Mouse (Mus musculus): ENCODE measurements at regions not wholly inside any gene's neighbourhood (a gene's known extent, or its start where the extent isn't known, plus 50 kb on each side); places are given as distances from the start of the nearest gene placed in this dataset.

- H3K4me3 ChIP-seq (ENCODE audit: low read depth, low read length): no peak overlapping the region
- 93% methylated on average over 5 of the region's 5 CpGs for WGBS
- no peak for DNase-seq (ENCODE audit: low spot score)
Observed at GRCm38 (mm10) chr15:64477131-64477530, 340.4 kb upstream of the Gm21798 start.

GRCm38 (mm10) chr15:64480625-64481024 is 336.9 kb upstream of the Gm21798 start:
- WGBS: 79% methylated on average over 6 of the region's 6 CpGs
- H3K36me3 ChIP-seq (ENCODE audit: control insufficient read depth, insufficient read depth, low read length): no peaks in the 10 kb centered on the region
- H3K27me3 ChIP-seq (ENCODE audit: control insufficient read depth, insufficient read depth, low read length): no peaks in the 10 kb centered on the region
- DNase-seq (ENCODE audit: low spot score) (no peak), ATAC-seq (ENCODE audit: insufficient read depth, low FRiP score, low TSS enrichment) (no peak)
- no peak overlapping the region for H3K4me3 ChIP-seq (ENCODE audit: low read depth, low read length)
- H3K9me3 ChIP-seq (ENCODE audit: control insufficient read depth, low read length): no peaks in the 10 kb centered on the region
- H3K27ac ChIP-seq (ENCODE audit: low read depth, low read length): no peak overlapping the region
- H3K4me2 ChIP-seq (ENCODE audit: low read depth): no peak overlapping the region
- H3K9ac ChIP-seq (ENCODE audit: low read length): no peak overlapping the region
- no peaks in the 10 kb centered on the region for H3K4me1 ChIP-seq (ENCODE audit: control insufficient read depth, insufficient read depth, low read length)

More at GRCm38 (mm10) chr15:64477131-64477530, 340.4 kb upstream of the Gm21798 start:
- H3K4me1 ChIP-seq (ENCODE audit: control insufficient read depth, insufficient read depth, low read length): no peaks in the 10 kb centered on the region
- H3K9me3 ChIP-seq (ENCODE audit: control insufficient read depth, low read length): no peaks in the 10 kb centered on the region
- H3K9ac ChIP-seq (ENCODE audit: low read length): no peak overlapping the region
- H3K27me3 ChIP-seq (ENCODE audit: control insufficient read depth, insufficient read depth, low read length): no peaks in the 10 kb centered on the region
- no peak overlapping the region for H3K4me2 ChIP-seq (ENCODE audit: low read depth)
- no peak for ATAC-seq (ENCODE audit: insufficient read depth, low FRiP score, low TSS enrichment)
- H3K36me3 ChIP-seq (ENCODE audit: control insufficient read depth, insufficient read depth, low read length): no peaks in the 10 kb centered on the region
- no peak overlapping the region for H3K27ac ChIP-seq (ENCODE audit: low read depth, low read length)

- Histone ChIP-seq H3K36me3 (ENCODE audit: control insufficient read depth, insufficient read depth, low read length) (no peaks in the 10 kb centered on the region), H3K27me3 (ENCODE audit: control insufficient read depth, insufficient read depth, low read length) (no peaks in the 10 kb centered on the region), H3K4me2 (ENCODE audit: low read depth) (no peak overlapping the region), H3K4me1 (ENCODE audit: control insufficient read depth, insufficient read depth, low read length) (no peaks in the 10 kb centered on the region), H3K4me3 (ENCODE audit: low read depth, low read length) (no peak overlapping the region), H3K9ac (ENCODE audit: low read length) (no peak overlapping the region), H3K27ac (ENCODE audit: low read depth, low read length) (no peak overlapping the region), H3K9me3 (ENCODE audit: control insufficient read depth, low read length) (no peaks in the 10 kb centered on the region)
- DNase-seq (ENCODE audit: low spot score) (no peak), ATAC-seq (ENCODE audit: insufficient read depth, low FRiP score, low TSS enrichment) (no peak)
Observed at GRCm38 (mm10) chr15:64481226-64481625, 336.3 kb upstream of the Gm21798 start.

GRCm38 (mm10) chr15:64482960-64483359 is 334.5 kb upstream of the Gm21798 start:
- Histone ChIP-seq H3K27ac (ENCODE audit: low read depth, low read length) (no peak overlapping the region), H3K4me2 (ENCODE audit: low read depth) (no peak overlapping the region), H3K27me3 (ENCODE audit: control insufficient read depth, insufficient read depth, low read length) (no peaks in the 10 kb centered on the region), H3K9ac (ENCODE audit: low read length) (no peak overlapping the region), H3K4me3 (ENCODE audit: low read depth, low read length) (no peak overlapping the region), H3K9me3 (ENCODE audit: control insufficient read depth, low read length) (no peaks in the 10 kb centered on the region), H3K4me1 (ENCODE audit: control insufficient read depth, insufficient read depth, low read length) (no peaks in the 10 kb centered on the region), H3K36me3 (ENCODE audit: control insufficient read depth, insufficient read depth, low read length) (no peaks in the 10 kb centered on the region)
- DNase-seq (ENCODE audit: low spot score) (no peak), ATAC-seq (ENCODE audit: insufficient read depth, low FRiP score, low TSS enrichment) (no peak)
- WGBS: 86% methylated on average over 5 of the region's 5 CpGs

- no peak for DNase-seq (ENCODE audit: low spot score)
- no peaks in the 10 kb centered on the region for H3K9me3 ChIP-seq (ENCODE audit: control insufficient read depth, low read length)
- WGBS: 31% methylated on average over 2 of the region's 3 CpGs
- H3K4me1 ChIP-seq (ENCODE audit: control insufficient read depth, insufficient read depth, low read length): no peaks in the 10 kb centered on the region
- no peak overlapping the region for H3K4me3 ChIP-seq (ENCODE audit: low read depth, low read length)
- no peaks in the 10 kb centered on the region for H3K27me3 ChIP-seq (ENCODE audit: control insufficient read depth, insufficient read depth, low read length)
- H3K4me2 ChIP-seq (ENCODE audit: low read depth): no peak overlapping the region
- no peaks in the 10 kb centered on the region for H3K36me3 ChIP-seq (ENCODE audit: control insufficient read depth, insufficient read depth, low read length)
- no peak overlapping the region for H3K27ac ChIP-seq (ENCODE audit: low read depth, low read length)
- no peak overlapping the region for H3K9ac ChIP-seq (ENCODE audit: low read length)
- ATAC-seq (ENCODE audit: insufficient read depth, low FRiP score, low TSS enrichment): no peak
Observed at GRCm38 (mm10) chr15:64487801-64488200, 329.7 kb upstream of the Gm21798 start.

- Histone ChIP-seq H3K9me3 (ENCODE audit: control insufficient read depth, low read length) (no peaks in the 10 kb centered on the region), H3K27ac (ENCODE audit: low read depth, low read length) (no peak overlapping the region), H3K9ac (ENCODE audit: low read length) (no peak overlapping the region), H3K4me3 (ENCODE audit: low read depth, low read length) (no peak overlapping the region), H3K27me3 (ENCODE audit: control insufficient read depth, insufficient read depth, low read length) (no peaks in the 10 kb centered on the region), H3K36me3 (ENCODE audit: control insufficient read depth, insufficient read depth, low read length) (no peaks in the 10 kb centered on the region), H3K4me2 (ENCODE audit: low read depth) (no peak overlapping the region), H3K4me1 (ENCODE audit: control insufficient read depth, insufficient read depth, low read length) (no peaks in the 10 kb centered on the region)
- DNase-seq (ENCODE audit: low spot score) (no peak), ATAC-seq (ENCODE audit: insufficient read depth, low FRiP score, low TSS enrichment) (no peak)
Observed at GRCm38 (mm10) chr15:64500783-64501182, 316.7 kb upstream of the Gm21798 start.

- Histone ChIP-seq H3K9me3 (ENCODE audit: control insufficient read depth, low read length) (no peaks in the 10 kb centered on the region), H3K27ac (ENCODE audit: low read depth, low read length) (no peak overlapping the region), H3K36me3 (ENCODE audit: control insufficient read depth, insufficient read depth, low read length) (no peaks in the 10 kb centered on the region), H3K4me2 (ENCODE audit: low read depth) (no peak overlapping the region), H3K9ac (ENCODE audit: low read length) (no peak overlapping the region), H3K4me1 (ENCODE audit: control insufficient read depth, insufficient read depth, low read length) (no peaks in the 10 kb centered on the region), H3K4me3 (ENCODE audit: low read depth, low read length) (no peak overlapping the region), H3K27me3 (ENCODE audit: control insufficient read depth, insufficient read depth, low read length) (no peaks in the 10 kb centered on the region)
- DNase-seq (ENCODE audit: low spot score): no peak
- no peak for ATAC-seq (ENCODE audit: insufficient read depth, low FRiP score, low TSS enrichment)
- 100% methylated on average over 1 of the region's 1 CpGs for WGBS
Observed at GRCm38 (mm10) chr15:64501479-64501878, 316.0 kb upstream of the Gm21798 start.

- H3K27ac ChIP-seq (ENCODE audit: low read depth, low read length): no peak overlapping the region
- no peak for ATAC-seq (ENCODE audit: insufficient read depth, low FRiP score, low TSS enrichment)
- H3K36me3 ChIP-seq (ENCODE audit: control insufficient read depth, insufficient read depth, low read length): no peaks in the 10 kb centered on the region
- H3K4me3 ChIP-seq (ENCODE audit: low read depth, low read length): no peak overlapping the region
- no peak for DNase-seq (ENCODE audit: low spot score)
- 90% methylated on average over 4 of the region's 4 CpGs for WGBS
- no peaks in the 10 kb centered on the region for H3K9me3 ChIP-seq (ENCODE audit: control insufficient read depth, low read length)
- no peaks in the 10 kb centered on the region for H3K27me3 ChIP-seq (ENCODE audit: control insufficient read depth, insufficient read depth, low read length)
- no peak overlapping the region for H3K4me2 ChIP-seq (ENCODE audit: low read depth)
- H3K4me1 ChIP-seq (ENCODE audit: control insufficient read depth, insufficient read depth, low read length): no peaks in the 10 kb centered on the region
- H3K9ac ChIP-seq (ENCODE audit: low read length): no peak overlapping the region
Observed at GRCm38 (mm10) chr15:64504751-64505150, 312.7 kb upstream of the Gm21798 start.

GRCm38 (mm10) chr15:64510649-64511048 is 306.8 kb upstream of the Gm21798 start:
- no peak overlapping the region for H3K9ac ChIP-seq (ENCODE audit: low read length)
- 49% methylated on average over 2 of the region's 2 CpGs for WGBS
- H3K4me1 ChIP-seq (ENCODE audit: control insufficient read depth, insufficient read depth, low read length): no peaks in the 10 kb centered on the region
- no peaks in the 10 kb centered on the region for H3K27me3 ChIP-seq (ENCODE audit: control insufficient read depth, insufficient read depth, low read length)
- H3K9me3 ChIP-seq (ENCODE audit: control insufficient read depth, low read length): no peaks in the 10 kb centered on the region
- H3K4me3 ChIP-seq (ENCODE audit: low read depth, low read length): no peak overlapping the region
- ATAC-seq (ENCODE audit: insufficient read depth, low FRiP score, low TSS enrichment) (no peak), DNase-seq (ENCODE audit: low spot score) (no peak)
- H3K4me2 ChIP-seq (ENCODE audit: low read depth): no peak overlapping the region
- H3K36me3 ChIP-seq (ENCODE audit: control insufficient read depth, insufficient read depth, low read length): no peaks in the 10 kb centered on the region
- no peak overlapping the region for H3K27ac ChIP-seq (ENCODE audit: low read depth, low read length)

Measured in neural tube, embryonic 11.5 days (tissue).